Mouse (Mus musculus) MEL (cell line): ENCODE data around the gene Sms. TPM values are rescaled to one million over a fixed set of nuclear protein-coding genes. Genes with fewer than 3 reads are reported as not detected.
A peak's percentile ranks its signal among the peaks of the same experiment; 100 is the strongest.

Experiments
- DNase-seq: peaks from one replicate; pipeline ENCODE4 v3.0.0; 2011; ENCODE audit warnings: low read depth, low spot score
- H3K27ac ChIP-seq: 2 replicates; pipeline ENCODE4 v1.5.1; 2012; ENCODE audit warnings: low read depth, mild to moderate bottlenecking, control low read depth, low read length, moderate library complexity; ENCODE audit not compliant: control insufficient read depth
- H3K27me3 ChIP-seq, 2 experiments: fragments of 150-350 bp in 1 of 2; sonication (generic) in 1 of 2; 2 replicates each; pipeline ENCODE4 v1.6.1; 2012; ENCODE audit warnings: low read length in 2 of 2, mild to moderate bottlenecking in 2 of 2, improper control_type of control experiment in 1 of 2, moderate library complexity in 1 of 2; ENCODE audit not compliant: insufficient read depth in 2 of 2, control insufficient read depth in 1 of 2
- H3K36me3 ChIP-seq, 2 experiments: 2 replicates each; pipeline ENCODE4 v1.6.1; 2012 to 2014; ENCODE audit warnings: low read length in 2 of 2, improper control_type of control experiment in 1 of 2, inconsistent platforms in 1 of 2, mild to moderate bottlenecking in 1 of 2; ENCODE audit not compliant: insufficient read depth in 2 of 2, control insufficient read depth in 1 of 2
- H3K4me1 ChIP-seq, 2 experiments: fragments of 150-350 bp in 1 of 2; sonication (generic) in 1 of 2; 2 replicates each; pipeline ENCODE4 v1.6.1; 2012; ENCODE audit warnings: low read length in 2 of 2, improper control_type of control experiment in 1 of 2, mild to moderate bottlenecking in 1 of 2; ENCODE audit not compliant: insufficient read depth in 2 of 2, control insufficient read depth in 1 of 2
- H3K4me3 ChIP-seq, 2 experiments: fragments of 150-350 bp in 1 of 2; sonication (generic) in 1 of 2; 2 replicates each; pipeline ENCODE4 v1.5.1; 2012; ENCODE audit warnings: low read depth in 2 of 2, low read length in 2 of 2, mild to moderate bottlenecking in 2 of 2, moderate library complexity in 2 of 2, control low read depth in 1 of 2, improper control_type of control experiment in 1 of 2; ENCODE audit not compliant: control insufficient read depth in 1 of 2, insufficient read depth in 1 of 2
- H3K79me2 ChIP-seq: 2 replicates; pipeline ENCODE4 v1.6.1; 2012; ENCODE audit warnings: mild to moderate bottlenecking, low read length, moderate library complexity; ENCODE audit not compliant: control insufficient read depth, poor library complexity, insufficient read depth
- H3K9ac ChIP-seq: 2 replicates; pipeline ENCODE4 v1.6.1; 2012; ENCODE audit warnings: low read depth, mild to moderate bottlenecking, control low read depth, low read length, moderate library complexity; ENCODE audit not compliant: control insufficient read depth, poor library complexity, severe bottlenecking
- H3K9me3 ChIP-seq: fragments of 150-350 bp; sonication (generic); replicated peaks from 2 replicates; pipeline ENCODE4 v1.6.1; 2012; ENCODE audit warnings: mild to moderate bottlenecking, low read length, improper control_type of control experiment, moderate library complexity; ENCODE audit not compliant: insufficient read depth
- BHLHE40 ChIP-seq: IDR thresholded peaks from 2 replicates; pipeline ENCODE4 v1.6.1; 2012; ENCODE audit warnings: low read depth, mild to moderate bottlenecking, inconsistent platforms, low read length, improper control_type of control experiment, borderline replicate concordance
- CHD2 ChIP-seq: IDR thresholded peaks from 2 replicates; pipeline ENCODE4 v1.6.1; 2011; ENCODE audit warnings: low read length, improper control_type of control experiment
- CTCF ChIP-seq, 3 experiments: IDR thresholded peaks in 2 of 3; conservative IDR thresholded peaks in 1 of 3; 2 replicates each; pipeline ENCODE4 v1.5.1; 2011 to 2012; ENCODE audit warnings: low read length in 3 of 3, low read depth in 2 of 3, mild to moderate bottlenecking in 2 of 3, improper control_type of control experiment in 1 of 3, inconsistent platforms in 1 of 3, mixed read lengths in 1 of 3, moderate library complexity in 1 of 3; ENCODE audit not compliant: control insufficient read depth in 1 of 3, insufficient read depth in 1 of 3, poor library complexity in 1 of 3, severe bottlenecking in 1 of 3
- E2F4 ChIP-seq: IDR thresholded peaks from 2 replicates; pipeline ENCODE4 v1.6.1; 2011; ENCODE audit warnings: low read depth, low read length, improper control_type of control experiment, borderline replicate concordance
- EP300 ChIP-seq, 2 experiments: IDR thresholded peaks; 2 replicates each; pipeline ENCODE4 v1.6.1; 2011; ENCODE audit warnings: improper control_type of control experiment in 2 of 2, low read length in 2 of 2, low read depth in 1 of 2, mild to moderate bottlenecking in 1 of 2
- GABPA ChIP-seq: IDR thresholded peaks from 2 replicates; pipeline ENCODE4 v1.6.1; 2012; ENCODE audit warnings: low read depth, mild to moderate bottlenecking, inconsistent platforms, low read length, improper control_type of control experiment, moderate library complexity
- HCFC1 ChIP-seq: IDR thresholded peaks from 2 replicates; pipeline ENCODE4 v1.6.1; 2012; ENCODE audit warnings: low read depth, mild to moderate bottlenecking, inconsistent platforms, low read length, improper control_type of control experiment, moderate library complexity
- JUND ChIP-seq: IDR thresholded peaks from 2 replicates; pipeline ENCODE4 v1.6.1; 2011; ENCODE audit warnings: low read depth, mild to moderate bottlenecking, improper control_type of control experiment, low read length
- MEF2A ChIP-seq: IDR thresholded peaks from 2 replicates; pipeline ENCODE4 v1.6.1; 2014; ENCODE audit warnings: low read depth, mild to moderate bottlenecking, inconsistent platforms, low read length, improper control_type of control experiment; ENCODE audit not compliant: poor library complexity, insufficient replicate concordance, severe bottlenecking; ENCODE audit errors: extremely low read depth
- MXI1 ChIP-seq: IDR thresholded peaks from 2 replicates; pipeline ENCODE4 v1.6.1; 2011; ENCODE audit warnings: mild to moderate bottlenecking, low read depth, low read length, improper control_type of control experiment
- MYB ChIP-seq: IDR thresholded peaks from 2 replicates; pipeline ENCODE4 v1.6.1; 2011; ENCODE audit warnings: mild to moderate bottlenecking, low read depth, low read length, improper control_type of control experiment
- MYC ChIP-seq: IDR thresholded peaks from 2 replicates; pipeline ENCODE4 v1.6.1; 2011; ENCODE audit warnings: low read depth, mild to moderate bottlenecking, low read length, improper control_type of control experiment, moderate library complexity
- NELFE ChIP-seq: IDR thresholded peaks from 2 replicates; pipeline ENCODE4 v1.6.1; 2011; ENCODE audit warnings: low read depth, low read length, improper control_type of control experiment
- NRF1 ChIP-seq: IDR thresholded peaks from 2 replicates; pipeline ENCODE4 v1.6.1; 2014; ENCODE audit warnings: low read depth, mild to moderate bottlenecking, inconsistent platforms, low read length, improper control_type of control experiment, moderate library complexity; ENCODE audit not compliant: poor library complexity, insufficient read depth, severe bottlenecking
- POLR2A ChIP-seq, 2 experiments: IDR thresholded peaks; 2 replicates each; pipeline ENCODE4 v1.6.1; 2011 to 2012; ENCODE audit warnings: low read length in 2 of 2, mild to moderate bottlenecking in 2 of 2, control low read depth in 1 of 2, improper control_type of control experiment in 1 of 2, low read depth in 1 of 2, moderate library complexity in 1 of 2; ENCODE audit not compliant: control insufficient read depth in 1 of 2, insufficient read depth in 1 of 2, poor library complexity in 1 of 2
- POLR2AphosphoS2 ChIP-seq: IDR thresholded peaks from 2 replicates; pipeline ENCODE4 v1.6.1; 2011; ENCODE audit warnings: low read length, improper control_type of control experiment
- POLR2AphosphoS5 ChIP-seq: IDR thresholded peaks from 2 replicates; pipeline ENCODE4 v1.6.1; 2012; ENCODE audit warnings: low read depth, borderline replicate concordance, mild to moderate bottlenecking, inconsistent platforms, low read length, moderate library complexity, mixed read lengths
- RCOR1 ChIP-seq: IDR thresholded peaks from 2 replicates; pipeline ENCODE4 v1.6.1; 2012; ENCODE audit warnings: low read depth, mild to moderate bottlenecking, inconsistent platforms, low read length, improper control_type of control experiment
- SIN3A ChIP-seq: IDR thresholded peaks from 2 replicates; pipeline ENCODE4 v1.6.1; 2012; ENCODE audit warnings: low read length, improper control_type of control experiment, inconsistent platforms
- TAL1 ChIP-seq: IDR thresholded peaks from 2 replicates; pipeline ENCODE4 v1.6.1; 2012; ENCODE audit warnings: mild to moderate bottlenecking, inconsistent platforms, low read length, moderate library complexity, mixed read lengths
- TCF12 ChIP-seq: IDR thresholded peaks from 2 replicates; pipeline ENCODE4 v1.6.1; 2014; ENCODE audit warnings: low read depth, mild to moderate bottlenecking, inconsistent platforms, low read length, improper control_type of control experiment, moderate library complexity
- UBTF ChIP-seq: IDR thresholded peaks from 2 replicates; pipeline ENCODE4 v1.6.1; 2012; ENCODE audit warnings: low read depth, mild to moderate bottlenecking, inconsistent platforms, low read length, improper control_type of control experiment, moderate library complexity, borderline replicate concordance; ENCODE audit not compliant: insufficient read depth
- USF1 ChIP-seq: IDR thresholded peaks from 2 replicates; pipeline ENCODE4 v1.6.1; 2014; ENCODE audit warnings: low read depth, mild to moderate bottlenecking, inconsistent platforms, low read length, improper control_type of control experiment, moderate library complexity
- USF2 ChIP-seq, 2 experiments: IDR thresholded peaks; 2 replicates each; pipeline ENCODE4 v1.6.1; 2011 to 2012; ENCODE audit warnings: improper control_type of control experiment in 2 of 2, low read length in 2 of 2, borderline replicate concordance in 1 of 2, inconsistent platforms in 1 of 2, low read depth in 1 of 2, mild to moderate bottlenecking in 1 of 2; ENCODE audit not compliant: insufficient read depth in 1 of 2
- ZC3H11A ChIP-seq: IDR thresholded peaks from 2 replicates; pipeline ENCODE4 v1.6.1; 2012; ENCODE audit warnings: low read depth, mild to moderate bottlenecking, inconsistent platforms, low read length, improper control_type of control experiment
- ZMIZ1 ChIP-seq: IDR thresholded peaks from 2 replicates; pipeline ENCODE4 v1.6.1; 2012; ENCODE audit warnings: low read depth, mild to moderate bottlenecking, inconsistent platforms, low read length, improper control_type of control experiment, moderate library complexity
- polyA plus RNA-seq, 2 experiments: library from polyadenylated mRNA; stranded (reverse) in 1 of 2; unstranded in 1 of 2; fragments of >175 nt in 1 of 2; fragments of >200 nt in 1 of 2; gene quantifications; 2 replicates each; pipeline versions ENCODE4 v1.2.1 to v1.2.4; 2012; ENCODE audit warnings: low replicate concordance in 2 of 2, low read depth in 1 of 2; ENCODE audit not compliant: insufficient read length in 2 of 2, insufficient read depth in 1 of 2, missing spikeins in 1 of 2
- total RNA-seq: library from RNA; depleted of rRNA; stranded (reverse); fragments of 300-350 nt; gene quantifications from 2 replicates; pipeline ENCODE4 v1.2.3, GENCODE M21; 2012

Sms gene
- total and polyA plus RNA-seq, 3 experiments, result 102 to 681 (median 144) TPM

- TF ChIP-seq ZC3H11A (no peak), NELFE (no peak), BHLHE40 (peak; percentile 66; the same call in 1 of the 2 replicates), E2F4 (no peak), HCFC1 (no peak), CHD2 (no peak), NRF1 (no peak)
- TF ChIP-seq, all 39 proteins: peak for 10
Measured at GRCm38 (mm10) chrX:157506400-157506799, 14.3 kb upstream of the Sms start (continued).

- Histone ChIP-seq H3K27me3 (no peaks in the 10 kb centered on the region), H3K4me1 (peaks cover 0 to 3% of the 10 kb centered on the region in 2 experiments; a peak in 2 of 4 replicates), H3K4me3 (no peak overlapping the region), H3K36me3 (peaks cover 0 to 7% of the 10 kb centered on the region in 2 experiments; a peak in 2 of 4 replicates), H3K27ac (no peak overlapping the region), H3K9ac (no peak overlapping the region), H3K9me3 (no peaks in the 10 kb centered on the region), H3K79me2 (no peaks in the 10 kb centered on the region)
- DNase-seq, result no peak
- TF ChIP-seq TAL1 (no peak), CHD2 (no peak), ZC3H11A (no peak), E2F4 (no peak), ZMIZ1 (no peak), MXI1 (no peak), NELFE (no peak), JUND (no peak), UBTF (no peak), POLR2A (IDR thresholded peaks at IDR 0.05; ENCODE audit: control insufficient read depth in 1 of 2, insufficient read depth in 1 of 2, low read depth in 1 of 2, low read length in 2 of 2, poor library complexity in 1 of 2) (no peak), BHLHE40 (no peak), RCOR1 (no peak), USF1 (no peak), TCF12 (no peak), POLR2AphosphoS2 (no peak), MYC (no peak)
Measured at GRCm38 (mm10) chrX:157504506-157504905, 12.4 kb upstream of the Sms start.

GRCm38 (mm10) chrX:157501871-157502270 is 9.8 kb upstream of the Sms start:
- H3K4me1 ChIP-seq, result peaks cover 0 to 3% of the 10 kb centered on the region in 2 experiments; a peak in 2 of 4 replicates
- DNase-seq, result no peak
- no peak overlapping the region for H3K27ac ChIP-seq
- no peaks in the 10 kb centered on the region for H3K27me3 ChIP-seq
- H3K36me3 ChIP-seq, result peaks cover 0 to 4% of the 10 kb centered on the region in 2 experiments; a peak in 2 of 4 replicates
- no peaks in the 10 kb centered on the region for H3K9me3 ChIP-seq
- H3K79me2 ChIP-seq, result no peaks in the 10 kb centered on the region
- H3K4me3 ChIP-seq, result no peak overlapping the region
- TF ChIP-seq ZC3H11A, result no peak
- no peak for TF ChIP-seq CTCF (IDR thresholded peaks at IDR 0.05 in 2 of 3, conservative IDR thresholded peaks at IDR 0.05 in 1 of 3; ENCODE audit: control insufficient read depth in 1 of 3, insufficient read depth in 1 of 3, low read depth in 2 of 3, low read length in 3 of 3, poor library complexity in 1 of 3, severe bottlenecking in 1 of 3)
- no peak for TF ChIP-seq SIN3A
- TF ChIP-seq MEF2A, result no peak
- no peak for TF ChIP-seq POLR2AphosphoS5
- no peak for TF ChIP-seq MXI1
- no peak for TF ChIP-seq USF2 (IDR thresholded peaks at IDR 0.05; ENCODE audit: borderline replicate concordance in 1 of 2, insufficient read depth in 1 of 2, low read depth in 1 of 2, low read length in 2 of 2)
- TF ChIP-seq MYC, result no peak
- no peak for TF ChIP-seq MYB
- no peak for TF ChIP-seq POLR2A (IDR thresholded peaks at IDR 0.05; ENCODE audit: control insufficient read depth in 1 of 2, insufficient read depth in 1 of 2, low read depth in 1 of 2, low read length in 2 of 2, poor library complexity in 1 of 2)
- no peak for TF ChIP-seq GABPA
- no peak for TF ChIP-seq POLR2AphosphoS2
- TF ChIP-seq EP300 (IDR thresholded peaks at IDR 0.05; ENCODE audit: low read depth in 1 of 2, low read length in 2 of 2), result no peak
- TF ChIP-seq TAL1, result no peak
- TF ChIP-seq ZMIZ1, result no peak
- no peak for TF ChIP-seq CHD2
- TF ChIP-seq UBTF, result no peak
- TF ChIP-seq, all 39 proteins: peak for 0
- no peak overlapping the region for H3K9ac ChIP-seq
